Mouse (Mus musculus) CH12.LX (cell line): ENCODE measurements around the gene Vegfb. TPM values are rescaled to one million over a fixed set of nuclear protein-coding genes. Genes with fewer than 3 reads are reported as not detected.

Source experiments
- DNase-seq: peaks from one replicate; pipeline ENCODE4 v3.0.0-alpha.2; 2013; ENCODE audit errors: extremely low read depth
- H3K27ac ChIP-seq: 2 replicates; pipeline ENCODE4 v1.5.1; 2012; ENCODE audit warnings: low read depth, mild to moderate bottlenecking, control low read depth, moderate library complexity; ENCODE audit not compliant: insufficient read depth
- H3K27me3 ChIP-seq: replicated peaks from 2 replicates; pipeline ENCODE3; 2012; ENCODE audit warnings: inconsistent platforms
- H3K36me3 ChIP-seq, 2 experiments: replicated peaks in 1 of 2; 2 replicates each; pipeline versions ENCODE3 to v1.6.1; 2012; ENCODE audit warnings: inconsistent platforms in 1 of 2, low read length in 1 of 2, mild to moderate bottlenecking in 1 of 2, mixed read lengths in 1 of 2, moderate library complexity in 1 of 2; ENCODE audit not compliant: control insufficient read depth in 1 of 2, insufficient read depth in 1 of 2
- H3K4me1 ChIP-seq, 2 experiments: 2 replicates each; pipeline ENCODE4 v1.6.1; 2012; ENCODE audit warnings: inconsistent platforms in 1 of 2, moderate library complexity in 1 of 2; ENCODE audit not compliant: insufficient read depth in 2 of 2, control insufficient read depth in 1 of 2
- H3K4me2 ChIP-seq: 2 replicates; pipeline ENCODE4 v1.6.1; 2012; ENCODE audit warnings: low read depth, mild to moderate bottlenecking, control low read depth; ENCODE audit not compliant: poor library complexity, insufficient read depth, severe bottlenecking
- H3K4me3 ChIP-seq, 3 experiments: fragments of 150-350 bp in 1 of 3; sonication (generic) in 1 of 3; replicated peaks in 1 of 3; 2 replicates each; pipeline versions ENCODE3 to v1.5.1; 2011 to 2012; ENCODE audit warnings: low read depth in 2 of 3, low read length in 2 of 3, mild to moderate bottlenecking in 2 of 3, moderate library complexity in 2 of 3, control low read depth in 1 of 3, improper control_type of control experiment in 1 of 3, inconsistent platforms in 1 of 3, mixed read lengths in 1 of 3; ENCODE audit not compliant: poor library complexity in 1 of 3
- H3K79me2 ChIP-seq: replicated peaks from 2 replicates; pipeline ENCODE4 v1.6.1; 2012; ENCODE audit warnings: mild to moderate bottlenecking, moderate library complexity; ENCODE audit not compliant: control insufficient read depth, poor library complexity, insufficient read depth, severe bottlenecking; ENCODE audit errors: extremely low read depth
- H3K9ac ChIP-seq: 2 replicates; pipeline ENCODE4 v1.6.1; 2012; ENCODE audit warnings: low read depth, mild to moderate bottlenecking, control low read depth, moderate library complexity; ENCODE audit not compliant: insufficient read depth
- H3K9me3 ChIP-seq: replicated peaks from 2 replicates; pipeline ENCODE3; 2012; ENCODE audit warnings: low read length, inconsistent platforms, mixed read lengths
- CHD2 ChIP-seq: IDR thresholded peaks from 2 replicates; pipeline ENCODE4 v1.6.1; 2011; ENCODE audit warnings: low read length, improper control_type of control experiment
- CTCF ChIP-seq, 2 experiments: IDR thresholded peaks in 1 of 2; conservative IDR thresholded peaks in 1 of 2; 2 replicates each; pipeline ENCODE4 v1.5.1; 2011 to 2012; ENCODE audit warnings: low read depth in 2 of 2, low read length in 2 of 2, improper control_type of control experiment in 1 of 2, inconsistent platforms in 1 of 2, mild to moderate bottlenecking in 1 of 2, moderate library complexity in 1 of 2
- E2F4 ChIP-seq: IDR thresholded peaks from 2 replicates; pipeline ENCODE4 v1.6.1; 2011; ENCODE audit warnings: low read depth, low read length, improper control_type of control experiment; ENCODE audit not compliant: insufficient replicate concordance
- ETS1 ChIP-seq: conservative IDR thresholded peaks from 2 replicates; pipeline ENCODE4 v1.6.1; 2012; ENCODE audit warnings: low read depth, mild to moderate bottlenecking, inconsistent platforms, low read length, improper control_type of control experiment, moderate library complexity
- GABPA ChIP-seq: IDR thresholded peaks from 2 replicates; pipeline ENCODE4 v1.6.1; 2012; ENCODE audit warnings: low read depth, low read length, improper control_type of control experiment, inconsistent platforms; ENCODE audit not compliant: insufficient replicate concordance
- JUND ChIP-seq: conservative IDR thresholded peaks from 2 replicates; pipeline ENCODE4 v1.6.1; 2011; ENCODE audit warnings: low read depth, low read length, improper control_type of control experiment
- MAFK ChIP-seq: IDR thresholded peaks from 2 replicates; pipeline ENCODE4 v1.6.1; 2011; ENCODE audit warnings: low read length, improper control_type of control experiment; ENCODE audit not compliant: insufficient replicate concordance
- MYC ChIP-seq: IDR thresholded peaks from 2 replicates; pipeline ENCODE4 v1.6.1; 2011; ENCODE audit warnings: low read depth, mild to moderate bottlenecking, improper control_type of control experiment, low read length
- NELFE ChIP-seq: IDR thresholded peaks from 2 replicates; pipeline ENCODE4 v1.6.1; 2011; ENCODE audit warnings: low read depth, low read length, improper control_type of control experiment
- PAX5 ChIP-seq: IDR thresholded peaks from 2 replicates; pipeline ENCODE4 v1.6.1; 2012; ENCODE audit warnings: low read length, inconsistent platforms, mixed read lengths
- SIN3A ChIP-seq: IDR thresholded peaks from 2 replicates; pipeline ENCODE4 v1.6.1; 2012; ENCODE audit warnings: low read length, improper control_type of control experiment, inconsistent platforms
- TCF12 ChIP-seq: IDR thresholded peaks from 2 replicates; pipeline ENCODE4 v1.6.1; 2014; ENCODE audit warnings: low read depth, mild to moderate bottlenecking, inconsistent platforms, low read length, improper control_type of control experiment
- UBTF ChIP-seq: IDR thresholded peaks from 2 replicates; pipeline ENCODE4 v1.6.1; 2012; ENCODE audit warnings: low read depth, mild to moderate bottlenecking, inconsistent platforms, low read length, improper control_type of control experiment, moderate library complexity
- USF2 ChIP-seq: conservative IDR thresholded peaks from 2 replicates; pipeline ENCODE4 v1.6.1; 2011; ENCODE audit warnings: low read depth, low read length, improper control_type of control experiment
- ZC3H11A ChIP-seq: IDR thresholded peaks from 2 replicates; pipeline ENCODE4 v1.6.1; 2012; ENCODE audit warnings: low read depth, mild to moderate bottlenecking, inconsistent platforms, low read length, improper control_type of control experiment
- ZKSCAN1 ChIP-seq: IDR thresholded peaks from 2 replicates; pipeline ENCODE4 v1.6.1; 2012; ENCODE audit warnings: low read depth, inconsistent platforms, low read length, improper control_type of control experiment, borderline replicate concordance
- ZNF384 ChIP-seq: IDR thresholded peaks from 2 replicates; pipeline ENCODE4 v1.6.1; 2012; ENCODE audit warnings: low read depth, low read length, improper control_type of control experiment, inconsistent platforms
- dilution Hi-C: fragments of 300-500 bp; cut with MboI; formaldehyde crosslinking; loops from 2 replicates; pipeline ENCODE4 v1.14.3; 2020; ENCODE audit warnings: low sequenced_read_pairs; ENCODE audit not compliant: extremely low pct_unique_long_range_greater_than_20kb, extremely low pct_ligation_motif_present
- in situ Hi-C: fragments of 300-500 bp; cut with MboI; formaldehyde crosslinking; loops from 3 replicates; pipeline ENCODE4 v1.14.3; 2019; ENCODE audit warnings: low sequenced_read_pairs, low pct_ligation_motif_present, low pct_unique_long_range_greater_than_20kb, mixed read lengths
- polyA plus RNA-seq: library from polyadenylated mRNA; unstranded; fragments of >175 nt; gene quantifications from 2 replicates; pipeline ENCODE4 v1.2.1, GENCODE M21; 2012; ENCODE audit warnings: low read depth; ENCODE audit not compliant: insufficient read length
- total RNA-seq, 2 experiments: library from RNA; depleted of rRNA; stranded (reverse); fragments of 300-350 nt in 1 of 2; fragments of >200 nt in 1 of 2; gene quantifications; 2 replicates each; pipeline ENCODE4 v1.2.3; 2012 to 2014

The Vegfb gene
- total and polyA plus RNA-seq, 3 experiments = 3.2 to 35.1 (median 13.2) TPM

- DNase-seq = no peak
- H3K4me2 ChIP-seq = no peak overlapping the region
- no peak overlapping the region for H3K27ac ChIP-seq
- no peaks in the 10 kb centered on the region for H3K27me3 ChIP-seq
- H3K9me3 ChIP-seq = no peaks in the 10 kb centered on the region
- TF ChIP-seq NELFE (no peak), UBTF (no peak), SIN3A (no peak)
- no peak overlapping the region for H3K4me3 ChIP-seq
- peaks cover 12 to 25% of the 10 kb centered on the region in 2 experiments for H3K4me1 ChIP-seq
- in situ Hi-C loops (no loop called here), dilution Hi-C loops (no loop called here)
- H3K36me3 ChIP-seq = peaks cover 24 to 89% of the 10 kb centered on the region in 2 experiments
- H3K9ac ChIP-seq = no peak overlapping the region
- H3K79me2 ChIP-seq = no peaks in the 10 kb centered on the region
Measured at GRCm38 (mm10) chr19:6950613-6951153, 36.8 kb downstream of the Vegfb start.

GRCm38 (mm10) chr19:6949951-6950350 is 37.5 kb downstream of the Vegfb start:
- Histone ChIP-seq H3K4me1 (peaks cover 5 to 18% of the 10 kb centered on the region in 2 experiments), H3K9me3 (no peaks in the 10 kb centered on the region), H3K4me3 (no peak overlapping the region), H3K79me2 (no peaks in the 10 kb centered on the region), H3K9ac (no peak overlapping the region), H3K27ac (no peak overlapping the region), H3K27me3 (no peaks in the 10 kb centered on the region), H3K4me2 (no peak overlapping the region), H3K36me3 (peaks cover 17 to 87% of the 10 kb centered on the region in 2 experiments)
- no peak for DNase-seq
- dilution Hi-C loops = no loop called here
- TF ChIP-seq MYC = no peak
- no peak for TF ChIP-seq ZKSCAN1
- no peak for TF ChIP-seq CTCF (conservative IDR thresholded peaks at IDR 0.05 in 1 of 2, IDR thresholded peaks at IDR 0.05 in 1 of 2; ENCODE audit: low read depth in 2 of 2, low read length in 2 of 2)
- no peak for TF ChIP-seq E2F4
- TF ChIP-seq ZC3H11A = no peak
- TF ChIP-seq ETS1 = no peak
- TF ChIP-seq PAX5 = no peak
- TF ChIP-seq MAFK = no peak
- no peak for TF ChIP-seq GABPA
- no peak for TF ChIP-seq CHD2
- TF ChIP-seq TCF12 = no peak
- no peak for TF ChIP-seq ZNF384
- TF ChIP-seq NELFE = no peak
- no peak for TF ChIP-seq USF2
- no peak for TF ChIP-seq JUND
- in situ Hi-C loops = no loop called here
